Mouse (Mus musculus) olfactory bulb, adult 2 months (tissue): ENCODE measurements around the gene Uckl1. TPM values are rescaled to one million over a fixed set of nuclear protein-coding genes. Genes with fewer than 3 reads are reported as not detected.
A peak's percentile ranks its signal among the peaks of the same experiment; 100 is the strongest.

ENCODE experiments used
- H3K27ac ChIP-seq: fragments of 200-500 bp; 2 replicates; pipeline ENCODE4 v1.5.1; 2012; ENCODE audit warnings: low read depth, low read length; ENCODE audit not compliant: insufficient read depth
- H3K4me1 ChIP-seq: fragments of 200-500 bp; 2 replicates; pipeline ENCODE4 v1.6.1; 2012; ENCODE audit warnings: low read length; ENCODE audit not compliant: control insufficient read depth, insufficient read depth
- H3K4me3 ChIP-seq: fragments of 200-500 bp; 2 replicates; pipeline ENCODE4 v1.5.1; 2012; ENCODE audit warnings: mild to moderate bottlenecking, low read depth, low read length, moderate library complexity; ENCODE audit not compliant: insufficient read depth
- CTCF ChIP-seq: fragments of 200-500 bp; IDR thresholded peaks from 2 replicates; pipeline ENCODE4 v1.5.1; 2012; ENCODE audit warnings: low read depth, mild to moderate bottlenecking, low read length, moderate library complexity; ENCODE audit not compliant: insufficient read depth
- POLR2A ChIP-seq: fragments of 200-500 bp; IDR thresholded peaks from 2 replicates; pipeline ENCODE4 v1.6.1; 2012; ENCODE audit warnings: mild to moderate bottlenecking, low read depth, low read length, moderate library complexity; ENCODE audit not compliant: insufficient read depth
- WGBS: fragments of 180-500 bp; shearing (Covaris S2); methylation state at CpG from one replicate; pipeline ENCODE4 v1.1.7; 2018; 5-methylcytosine and 5-hydroxymethylcytosine counted together
- polyA plus RNA-seq: library from polyadenylated mRNA; stranded (reverse); fragments of >200 nt; gene quantifications from 2 replicates; pipeline ENCODE4 v1.2.4, GENCODE M21; 2012; ENCODE audit warnings: low replicate concordance; ENCODE audit not compliant: missing spikeins, insufficient read depth, insufficient read length

The Uckl1 gene
- polyA plus RNA-seq, 1 experiment = not detected

GRCm38 (mm10) chr2:181582939-181583338 lies 1.8 kb downstream of the Uckl1 start:
- Histone ChIP-seq H3K4me3 (no peak overlapping the region), H3K27ac (no peak overlapping the region), H3K4me1 (peaks cover 17% of the 10 kb centered on the region)
- WGBS = 82% methylated on average over 1 of the region's 1 CpGs
- TF ChIP-seq POLR2A (no peak), CTCF (no peak)

DNA sequence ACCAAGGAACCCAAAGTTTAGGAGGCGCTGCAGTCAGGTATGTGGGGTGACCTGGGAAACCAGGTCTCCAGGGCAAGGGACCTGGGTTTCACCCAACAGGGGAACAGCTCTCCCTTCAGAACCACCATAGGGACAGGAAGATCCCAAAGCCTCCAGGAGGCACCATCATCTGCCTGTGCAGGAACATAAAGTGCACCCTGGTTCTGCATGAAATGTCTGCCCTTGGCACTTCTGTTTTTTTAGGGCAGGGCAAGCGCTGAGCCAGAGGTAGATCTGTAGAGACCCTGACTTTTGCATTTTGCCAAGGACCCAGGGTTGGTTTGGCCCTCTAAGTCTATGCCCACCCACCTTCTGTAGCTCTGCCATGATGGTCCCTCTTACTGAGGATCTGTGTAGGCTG lies 2.3 kb downstream of the Uckl1 start:
- TF ChIP-seq CTCF = no peak
- no peak for TF ChIP-seq POLR2A
- peaks cover 20% of the 10 kb centered on the region for H3K4me1 ChIP-seq
- WGBS = 83% methylated on average over 2 of the region's 2 CpGs
- no peak overlapping the region for H3K4me3 ChIP-seq
- H3K27ac ChIP-seq = no peak overlapping the region

GRCm38 (mm10) chr2:181581402-181582120 lies 3.1 kb downstream of the Uckl1 start:
- Histone ChIP-seq H3K27ac (peak overlapping the region; percentile 91), H3K4me3 (peak overlapping the region; percentile 81), H3K4me1 (peaks cover 23% of the 10 kb centered on the region)
- TF ChIP-seq CTCF (no peak; the same call in 1 of the 2 replicates), POLR2A (peak; percentile 43; the same call in 1 of the 2 replicates)
- under 1% methylated on average over 49 of the region's 49 CpGs for WGBS

DNA sequence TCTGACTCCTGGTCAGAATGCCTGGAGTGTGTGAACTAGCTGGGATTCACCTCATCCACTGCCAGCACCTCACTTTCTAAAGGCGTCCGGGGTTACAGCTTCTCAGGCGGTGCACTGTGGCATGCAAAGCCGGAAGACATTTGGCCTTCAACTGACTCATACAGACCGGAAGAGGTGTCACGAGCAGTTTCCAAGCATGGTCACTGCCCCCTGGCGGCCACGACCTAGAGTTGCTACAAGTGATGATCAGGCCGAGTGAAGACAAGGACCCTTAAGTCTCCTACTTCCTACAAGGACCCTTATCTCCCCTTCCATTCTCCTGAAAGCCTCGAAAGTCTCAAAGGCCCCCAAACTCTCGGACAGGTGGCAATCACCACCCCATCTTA lies 3.7 kb downstream of the Uckl1 start:
- peak overlapping the region; percentile 81 for H3K4me3 ChIP-seq
- H3K4me1 ChIP-seq = peaks cover 23% of the 10 kb centered on the region
- TF ChIP-seq CTCF = peak; percentile 81
- peak; percentile 35 for TF ChIP-seq POLR2A
- WGBS = 0% methylated on average over 11 of the region's 11 CpGs
- peak overlapping the region; percentile 91 for H3K27ac ChIP-seq

GRCm38 (mm10) chr2:181580131-181580772 lies 4.4 kb downstream of the Uckl1 start:
- Histone ChIP-seq H3K27ac (no peak overlapping the region), H3K4me1 (peaks cover 23% of the 10 kb centered on the region), H3K4me3 (peak overlapping the region; percentile 81)
- TF ChIP-seq POLR2A (no peak), CTCF (no peak)
- WGBS = 75% methylated on average over 5 of the region's 5 CpGs

- no peak for TF ChIP-seq CTCF
- no peak for TF ChIP-seq POLR2A
- H3K27ac ChIP-seq = no peak overlapping the region
- no peak overlapping the region for H3K4me3 ChIP-seq
- WGBS = 86% methylated on average over 1 of the region's 1 CpGs
- H3K4me1 ChIP-seq = peaks cover 23% of the 10 kb centered on the region
Measured at GRCm38 (mm10) chr2:181579681-181580080, 5.0 kb downstream of the Uckl1 start.

- Histone ChIP-seq H3K27ac (no peak overlapping the region), H3K4me1 (peaks cover 23% of the 10 kb centered on the region), H3K4me3 (no peak overlapping the region)
- TF ChIP-seq CTCF (no peak), POLR2A (no peak)
- WGBS = 74% methylated on average over 5 of the region's 5 CpGs
Measured at GRCm38 (mm10) chr2:181578790-181579618, 5.7 kb downstream of the Uckl1 start.

DNA sequence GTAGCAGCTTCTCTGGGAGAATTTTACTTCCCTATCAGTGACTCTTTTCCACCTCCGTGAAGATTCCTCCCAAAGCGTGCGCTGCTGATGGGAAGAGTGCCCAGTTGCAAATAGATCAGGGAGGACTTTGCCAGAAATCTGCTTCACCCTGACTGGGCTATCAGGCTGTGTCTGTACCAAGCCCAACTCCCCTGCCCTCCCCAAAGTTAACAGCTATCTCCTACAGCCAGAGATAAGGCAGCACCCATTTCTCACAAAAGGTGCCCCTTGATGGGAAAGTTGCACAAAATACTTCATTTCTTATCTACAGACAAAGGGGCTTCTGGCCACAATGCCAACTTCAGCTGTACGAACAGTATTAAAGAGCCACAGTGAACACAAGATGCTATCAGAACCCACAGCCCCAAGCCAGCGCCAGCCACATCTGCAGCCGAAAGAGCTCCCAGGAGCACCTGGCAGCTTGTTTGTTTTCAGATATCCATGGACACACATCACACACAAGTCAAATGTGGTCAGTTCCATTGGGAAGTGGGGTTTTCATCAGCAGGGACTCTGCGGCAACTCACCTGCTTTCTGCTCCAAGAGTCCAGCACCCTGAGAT lies 6.6 kb downstream of the Uckl1 start:
- no peak overlapping the region for H3K27ac ChIP-seq
- peaks cover 23% of the 10 kb centered on the region for H3K4me1 ChIP-seq
- WGBS = 52% methylated on average over 7 of the region's 7 CpGs
- H3K4me3 ChIP-seq = no peak overlapping the region
- TF ChIP-seq CTCF (no peak), POLR2A (no peak)
